Mouse (Mus musculus) left cerebral cortex, adult 18-20 months (tissue): ENCODE measurements around the gene Gm29554. TPM values are rescaled to one million over a fixed set of nuclear protein-coding genes. Genes with fewer than 3 reads are reported as not detected.
"Not testable (repeated sequence)": the region's sequence is repeated elsewhere in the genome, so short reads cannot be mapped to it uniquely, and the experiment has no call there.

Experiments used
- DNase-seq, 2 experiments: peaks; one replicate each; pipeline ENCODE4 v3.0.0; 2021 to 2022; ENCODE audit warnings: low spot score in 2 of 2, mixed read lengths in 1 of 2
- long read RNA-seq, 2 experiments: library from polyadenylated mRNA; stranded (forward); transcript quantifications; one replicate each; pipeline ENCODE4 v2.0.0; 2021
- total RNA-seq, 2 experiments: library from RNA; stranded (reverse); gene quantifications; 2 replicates each; pipeline ENCODE4 v1.2.3; 2021

Gene Gm29554
- not detected for total RNA-seq
- long read RNA-seq, experiment 1, result 0 reads
- long read RNA-seq, experiment 2, result 0 reads

DNA sequence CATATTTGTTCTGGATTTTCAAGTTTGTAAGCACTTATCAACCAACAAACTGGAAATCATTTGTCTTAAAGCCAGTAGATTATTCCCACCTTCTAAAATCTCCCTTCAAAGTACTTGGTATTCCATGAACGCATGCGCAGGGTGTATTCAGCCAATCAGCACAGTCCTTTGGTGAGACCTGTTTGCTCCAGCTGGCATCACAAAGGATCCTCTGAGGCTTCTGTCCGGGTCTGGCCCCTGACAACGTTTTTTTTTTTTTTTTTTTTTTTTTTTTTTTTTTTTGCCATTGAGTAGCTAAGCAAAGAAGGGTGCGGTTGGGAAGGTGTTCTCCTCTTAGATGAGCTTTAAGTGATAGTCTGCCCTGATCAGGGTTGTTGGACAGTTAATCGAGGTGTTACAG lies at the start of gene Gm29554:
Gm29554 (plus strand) TSS at position 301 of the 400 bp plus-strand sequence.
- DNase-seq, result not testable (repeated sequence)

Other genes with a start within 250 kb of the Gm29554 start
- not detected for gene Gm20812, start 108.0 kb downstream of the Gm29554 start, total RNA-seq